Mouse (Mus musculus) spleen, adult 18-20 months (tissue): ENCODE data around the gene Rptor.
A peak's percentile ranks its signal among the peaks of the same experiment; 100 is the strongest.

Experiments used
- DNase-seq, 2 experiments: peaks; one replicate each; pipeline ENCODE4 v3.0.0; 2022; ENCODE audit warnings: mixed read lengths in 2 of 2

Rptor gene

GRCm38 (mm10) chr11:119915666-119916065, 313.0 kb downstream of the Rptor start:
- no peak for DNase-seq

GRCm38 (mm10) chr11:119916102-119916790, 313.5 kb downstream of the Rptor start:
- no peak for DNase-seq

DNA sequence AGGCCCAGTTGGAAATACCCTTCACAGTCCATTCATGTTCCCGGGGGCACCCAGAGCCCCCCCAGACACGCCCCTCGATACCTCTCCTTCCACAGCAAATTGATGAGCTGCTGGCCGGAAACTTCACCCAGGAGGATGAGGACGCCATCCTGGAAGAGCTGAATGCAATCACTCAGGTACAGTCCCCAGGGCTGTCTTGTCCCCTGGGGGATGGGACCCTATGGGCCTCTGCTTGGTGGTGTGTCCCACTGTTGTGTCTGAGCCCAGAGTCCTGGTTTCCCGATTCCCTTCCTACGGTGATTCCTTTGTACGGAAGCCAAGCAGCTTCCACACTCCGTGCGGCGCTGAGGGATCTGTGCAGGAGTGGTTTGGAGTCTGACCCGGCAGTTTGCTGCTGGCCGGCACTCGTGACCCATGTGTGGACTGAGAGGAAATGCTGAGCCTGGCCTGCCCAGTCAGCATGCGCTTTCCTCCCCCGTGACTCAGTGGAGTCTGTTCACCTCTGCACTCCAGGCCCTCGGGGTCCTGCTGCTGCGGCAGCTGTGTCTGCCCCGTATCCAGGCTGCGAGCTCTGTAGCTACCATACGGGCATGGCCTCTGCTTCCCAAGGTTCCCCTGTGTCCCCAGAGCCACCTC, 314.2 kb downstream of the Rptor start:
- no peak for DNase-seq

- no peak for DNase-seq
Observed at GRCm38 (mm10) chr11:119918521-119918920, 315.8 kb downstream of the Rptor start.

DNA sequence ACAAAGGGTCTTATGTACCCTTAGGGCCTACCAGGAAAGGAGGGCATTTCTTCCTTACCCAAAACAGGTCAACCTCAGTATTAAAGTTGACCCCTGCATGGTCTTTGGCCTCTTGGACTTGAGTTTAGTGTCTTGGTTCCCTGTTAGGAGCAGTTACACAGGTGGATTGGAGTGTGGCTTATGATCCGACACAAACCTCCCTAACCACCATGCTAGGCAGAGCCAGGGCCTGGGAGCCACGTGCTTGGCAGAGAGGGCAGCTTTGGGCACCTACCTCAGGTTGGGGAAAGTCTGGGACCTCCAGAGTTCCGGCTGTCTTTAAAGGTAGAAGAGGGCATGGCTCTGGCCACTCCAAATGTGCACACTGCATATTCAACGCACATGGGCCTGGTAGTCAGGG, 316.7 kb downstream of the Rptor start:
- DNase-seq, result no peak

DNA sequence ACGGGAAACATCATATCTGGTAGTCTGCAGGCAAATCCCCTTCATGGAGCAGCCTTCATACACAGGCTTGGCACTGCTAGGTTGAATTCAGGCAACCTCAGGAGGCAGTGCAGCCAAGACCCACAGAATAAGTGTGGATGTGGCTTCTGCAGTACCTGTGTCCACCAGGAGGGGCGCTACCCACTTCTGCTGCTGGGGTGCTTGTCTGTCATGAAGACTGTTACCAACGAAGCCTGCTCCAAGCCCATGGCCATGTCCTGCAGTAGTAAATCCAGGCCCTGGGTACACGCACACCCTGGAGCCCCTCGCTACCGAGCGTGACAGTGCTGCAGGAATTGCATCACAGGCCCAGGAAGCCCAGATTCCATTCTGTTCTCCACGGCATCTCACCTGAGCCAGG, 317.2 kb downstream of the Rptor start:
- DNase-seq, result peak; percentile 48 to 76

DNA sequence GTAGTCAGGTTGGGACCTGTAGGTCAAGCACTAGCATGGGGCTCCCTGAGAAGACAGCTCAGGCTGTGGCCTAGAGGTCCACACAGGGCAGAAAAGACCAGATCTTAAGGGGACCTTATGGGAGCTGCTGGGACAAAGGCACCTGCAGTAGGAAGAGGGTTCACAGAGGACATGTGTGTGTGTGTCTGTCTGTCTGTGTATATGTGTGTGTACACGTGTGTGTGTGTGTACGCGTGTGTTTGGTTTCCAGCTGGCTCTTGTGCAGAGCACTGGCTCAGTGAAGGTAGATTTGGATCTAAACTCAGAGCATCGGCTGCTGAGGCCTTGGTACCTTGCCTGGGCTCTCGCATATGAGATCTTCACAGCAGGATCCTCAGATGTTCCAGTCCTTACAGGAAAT, 318.0 kb downstream of the Rptor start:
- no peak for DNase-seq

- peak in 1 of 2 experiments; percentile 29 for DNase-seq
Observed at GRCm38 (mm10) chr11:119925176-119925575, 322.5 kb downstream of the Rptor start.

DNA sequence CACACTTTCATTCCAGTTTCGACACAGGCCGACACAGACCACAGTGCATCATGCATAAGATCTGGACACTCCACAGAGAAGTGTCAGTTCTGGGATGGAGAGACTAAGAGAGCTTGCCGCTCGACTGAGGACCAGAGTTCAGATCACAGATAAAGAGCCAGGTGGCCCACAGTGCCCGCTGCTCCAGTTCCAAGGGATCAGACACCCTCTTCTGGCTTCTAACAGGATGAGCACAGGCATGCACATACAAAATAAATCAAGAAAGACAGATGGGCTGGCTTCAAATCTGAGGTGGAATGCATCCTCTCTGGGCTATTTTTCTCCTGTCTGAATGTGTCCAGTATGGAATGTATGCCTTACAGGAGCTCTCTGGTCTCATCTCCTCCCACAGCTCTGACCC, 324.1 kb downstream of the Rptor start:
- no peak for DNase-seq

GRCm38 (mm10) chr11:119928023-119928681, 325.4 kb downstream of the Rptor start:
- peak; percentile 63 to 67 for DNase-seq

- no peak for DNase-seq
Observed at GRCm38 (mm10) chr11:119929603-119930265, 327.0 kb downstream of the Rptor start.

GRCm38 (mm10) chr11:119931809-119932208, 329.1 kb downstream of the Rptor start:
- no peak for DNase-seq

- no peak for DNase-seq
Observed at GRCm38 (mm10) chr11:119933142-119933541, 330.4 kb downstream of the Rptor start.

GRCm38 (mm10) chr11:119933819-119934583, 331.3 kb downstream of the Rptor start:
- no peak for DNase-seq

- no peak for DNase-seq
Observed at GRCm38 (mm10) chr11:119934773-119935172, 332.1 kb downstream of the Rptor start.

- DNase-seq, result peak; percentile 52 to 82
Observed at GRCm38 (mm10) chr11:119935457-119935856, 332.8 kb downstream of the Rptor start.

GRCm38 (mm10) chr11:119936456-119936855, 333.8 kb downstream of the Rptor start:
- DNase-seq, result no peak

GRCm38 (mm10) chr11:119937216-119937615, 334.5 kb downstream of the Rptor start:
- DNase-seq, result no peak

GRCm38 (mm10) chr11:119937772-119938502, 335.2 kb downstream of the Rptor start:
- DNase-seq, result no peak

- no peak for DNase-seq
Observed at GRCm38 (mm10) chr11:119939073-119939710, 336.5 kb downstream of the Rptor start.

- no peak for DNase-seq
Observed at GRCm38 (mm10) chr11:119939711-119940106, 337.0 kb downstream of the Rptor start.
